Mouse (Mus musculus) kidney, postnatal 36 days (tissue): ENCODE results near the gene Mfsd12.

Source experiments
- DNase-seq, 2 experiments: peaks; one replicate each; pipeline ENCODE4 v3.0.0; 2021 to 2022; ENCODE audit warnings: mixed read lengths in 2 of 2

Mfsd12 gene

DNA sequence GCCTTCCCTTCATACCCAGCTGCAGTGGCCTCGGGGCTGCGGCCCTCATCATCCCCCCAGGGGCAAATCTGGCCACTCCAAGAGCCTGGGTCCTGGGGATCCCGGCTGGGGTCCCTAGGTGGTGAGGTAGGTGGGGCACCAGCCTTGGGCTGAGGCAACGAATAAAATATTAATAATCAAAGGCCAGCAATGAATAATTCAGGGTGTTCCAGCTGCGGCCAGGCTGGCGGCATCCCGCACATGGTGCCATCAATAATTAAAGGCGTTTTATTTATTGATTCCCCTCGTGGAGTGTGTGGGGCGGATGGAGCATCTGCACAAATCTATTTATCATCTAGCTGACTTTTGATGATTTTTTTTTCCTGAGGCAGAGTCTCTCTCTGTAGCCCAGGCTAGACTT is 46.2 kb downstream of the Mfsd12 start:
- DNase-seq, result no peak

DNA sequence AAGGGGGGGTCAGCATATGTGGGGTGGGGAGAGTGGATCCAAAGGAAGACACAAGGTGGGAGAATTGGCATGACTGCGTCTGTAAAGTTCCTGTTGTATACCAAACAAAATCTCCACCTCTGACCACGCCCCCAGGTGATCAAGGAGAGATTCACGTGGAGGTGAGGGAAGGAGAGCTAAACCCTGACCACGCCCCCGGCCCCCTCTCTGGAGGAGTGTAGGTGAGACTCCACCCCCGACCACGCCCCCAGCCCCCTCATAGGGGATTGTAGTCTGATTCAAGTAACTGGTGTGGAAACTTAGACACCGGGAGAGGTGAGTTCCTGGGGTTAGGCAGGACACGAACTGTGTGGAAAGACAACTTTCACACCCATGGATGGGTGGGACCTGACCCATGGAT is 46.8 kb downstream of the Mfsd12 start:
- no peak for DNase-seq

DNA sequence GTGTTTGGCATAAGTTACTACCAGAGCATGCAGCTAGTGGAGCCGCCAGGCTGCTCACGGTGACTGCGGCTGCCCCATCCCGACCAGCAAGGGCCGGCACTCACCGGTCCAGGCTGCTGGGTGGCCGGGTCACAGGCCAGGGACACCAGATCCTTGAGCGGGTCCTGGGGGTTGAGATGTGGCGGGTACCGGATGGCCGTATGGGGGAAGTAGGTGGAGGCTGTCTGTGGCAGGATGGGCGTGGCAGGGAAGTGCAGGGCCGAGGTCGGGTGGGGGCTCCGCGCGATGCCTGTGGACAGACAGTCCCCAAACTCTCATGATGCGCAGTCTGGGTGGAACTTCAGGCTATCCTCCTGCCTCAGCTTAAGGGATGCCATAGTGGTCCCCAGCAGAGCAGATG is 47.4 kb downstream of the Mfsd12 start:
- peak; percentile 58 to 66 for DNase-seq

DNA sequence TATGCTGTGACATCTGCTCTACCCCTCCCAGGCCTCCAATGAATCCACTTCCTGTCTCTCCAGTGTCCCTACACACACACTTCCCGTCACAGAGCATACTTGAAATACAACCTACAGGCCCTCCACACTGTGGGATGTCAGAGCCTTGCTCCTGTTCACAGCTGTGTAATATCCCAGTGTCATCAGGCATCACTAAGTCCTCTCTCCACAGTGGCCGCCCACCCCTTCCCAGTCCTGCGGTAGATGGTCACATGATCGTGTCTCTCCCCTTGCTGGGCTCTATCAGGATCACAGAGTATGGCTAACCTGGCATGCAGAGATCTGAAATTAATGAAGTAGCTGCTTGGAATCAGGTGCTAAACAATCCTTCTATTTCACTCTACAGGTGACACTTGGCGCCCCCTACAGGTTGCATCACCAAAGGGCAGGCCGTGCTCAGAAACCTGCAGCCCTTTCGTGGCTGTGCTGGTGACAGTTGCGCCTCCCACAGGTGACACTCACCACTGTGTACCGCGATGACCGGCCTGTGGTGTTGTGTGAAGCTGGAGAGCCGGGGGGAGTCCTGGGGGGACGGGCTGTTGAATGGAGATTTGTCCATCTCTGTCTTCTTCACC is 48.4 kb downstream of the Mfsd12 start:
- DNase-seq, result peak; percentile 64 to 85

DNA sequence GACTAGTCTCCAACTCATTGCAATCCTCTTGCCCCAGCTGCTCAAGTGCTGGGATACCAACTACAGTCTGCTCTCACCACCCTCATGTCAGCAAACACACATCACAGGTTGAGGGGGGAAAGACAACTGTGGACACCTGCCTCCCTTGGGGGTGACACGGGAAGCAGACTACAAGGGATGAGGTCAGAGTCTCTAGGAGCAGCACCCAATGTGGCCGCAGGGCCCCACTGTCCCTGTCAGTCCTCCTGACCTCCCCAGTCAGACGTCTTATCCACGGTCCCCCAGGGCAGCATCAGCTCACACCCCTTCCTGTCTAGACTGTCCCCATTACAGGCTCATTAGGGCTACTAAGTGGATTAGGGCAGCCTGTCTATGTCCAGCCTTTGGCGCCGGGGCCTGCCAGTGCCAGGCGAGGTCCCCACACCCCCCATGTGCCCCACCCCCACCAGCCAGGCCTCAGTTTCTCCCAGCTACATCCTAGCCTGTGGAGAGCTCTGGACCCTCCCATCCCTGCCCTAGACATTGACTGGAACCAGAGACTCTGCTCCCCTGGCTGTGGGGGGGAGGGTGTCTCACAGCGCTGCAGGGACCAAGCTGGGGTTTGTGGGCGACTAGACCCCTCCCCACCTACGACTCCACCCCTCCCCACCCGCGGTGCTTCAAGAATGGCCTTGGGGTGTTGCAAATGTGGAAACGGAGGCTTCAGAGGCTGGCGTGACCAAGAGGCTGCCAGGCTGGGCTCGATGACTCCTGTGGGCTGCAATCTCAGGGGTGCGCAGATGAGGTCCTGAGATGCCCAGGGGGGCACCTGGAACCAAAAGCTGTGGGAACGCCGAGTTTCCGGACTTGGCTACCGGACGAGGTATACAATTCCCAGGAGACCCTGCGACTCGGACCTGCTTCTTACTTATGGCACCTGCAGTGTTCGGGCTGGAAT is 49.5 kb downstream of the Mfsd12 start:
- no peak for DNase-seq

DNA sequence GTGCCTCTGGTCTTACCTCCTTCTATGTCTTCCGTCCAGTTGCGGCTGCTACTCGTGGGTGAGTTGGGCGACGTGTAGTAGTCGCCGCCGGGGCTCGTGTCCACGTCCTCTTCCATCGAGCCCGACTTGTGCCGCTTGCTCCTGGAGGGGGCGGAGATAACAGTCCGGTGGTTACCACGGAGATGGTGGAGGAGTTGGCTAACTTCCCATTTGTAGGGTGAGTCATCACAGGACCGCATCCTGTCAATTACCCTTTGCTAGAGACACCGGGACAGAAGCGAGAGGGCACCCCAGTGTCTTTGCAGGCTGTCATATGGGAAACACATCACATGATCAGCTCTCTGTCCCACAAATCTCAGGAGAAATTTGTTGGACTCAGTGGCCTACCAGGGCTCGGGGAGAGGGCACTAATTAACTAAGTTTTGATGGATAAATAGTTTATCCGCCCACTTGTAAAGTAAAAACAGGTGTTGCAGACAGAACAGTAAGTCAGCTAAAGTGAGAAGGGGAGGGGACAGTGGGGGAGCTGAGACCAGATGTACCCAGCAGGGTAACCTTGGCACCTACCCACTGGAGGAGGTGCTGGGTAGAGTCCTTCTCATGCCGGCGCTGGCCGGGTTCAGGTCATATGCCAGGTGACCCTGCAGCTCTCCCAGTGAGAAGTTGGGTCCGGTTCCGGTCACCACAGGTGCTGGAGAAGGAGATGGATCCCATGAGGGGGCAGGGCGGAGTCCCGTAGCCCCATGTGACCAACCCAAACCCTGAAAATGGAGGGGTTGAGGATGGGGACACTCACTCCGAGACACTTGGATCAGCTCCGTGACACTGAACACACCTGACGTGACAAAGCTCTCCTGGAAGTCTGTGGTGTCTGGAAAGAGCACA is 50.5 kb downstream of the Mfsd12 start:
- DNase-seq, result peak; percentile 86 to 95

DNA sequence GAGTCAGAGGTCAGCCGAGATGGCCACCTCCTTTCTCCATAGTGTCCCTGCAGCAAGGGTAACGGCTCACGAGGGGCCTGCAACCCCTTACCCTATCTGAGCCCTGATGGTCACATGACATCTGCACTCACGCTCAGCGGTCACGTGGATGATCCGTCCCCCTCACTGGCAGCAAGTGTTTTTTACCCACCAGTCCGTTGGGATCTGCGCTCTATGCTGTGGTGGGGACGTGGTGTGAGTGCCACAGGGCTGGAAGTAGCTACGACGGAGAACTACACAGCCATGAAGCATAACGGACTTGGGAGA is 51.1 kb downstream of the Mfsd12 start:
- no peak for DNase-seq

DNA sequence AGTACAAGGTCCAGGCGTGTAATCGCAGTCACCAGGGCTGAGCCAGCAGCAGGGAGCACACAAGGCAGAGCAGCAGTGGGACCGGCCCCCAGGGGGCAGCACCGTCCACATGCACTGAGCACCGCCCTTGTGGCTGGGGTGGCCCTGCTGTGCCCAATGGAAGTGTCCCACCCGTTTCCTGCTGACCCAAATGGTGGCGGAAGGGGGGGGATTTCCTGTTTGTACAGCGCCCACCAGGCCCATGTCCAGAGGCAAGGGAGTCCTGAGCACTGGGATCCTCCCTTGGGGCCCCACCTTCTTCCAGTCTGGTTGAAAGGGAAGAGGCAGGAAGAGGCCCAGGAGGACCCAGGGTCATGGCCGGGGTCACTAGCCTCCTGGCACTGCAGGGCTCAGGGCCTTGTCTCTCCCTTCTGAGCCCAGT is 51.6 kb downstream of the Mfsd12 start:
- peak; percentile 96 to 98 for DNase-seq

DNA sequence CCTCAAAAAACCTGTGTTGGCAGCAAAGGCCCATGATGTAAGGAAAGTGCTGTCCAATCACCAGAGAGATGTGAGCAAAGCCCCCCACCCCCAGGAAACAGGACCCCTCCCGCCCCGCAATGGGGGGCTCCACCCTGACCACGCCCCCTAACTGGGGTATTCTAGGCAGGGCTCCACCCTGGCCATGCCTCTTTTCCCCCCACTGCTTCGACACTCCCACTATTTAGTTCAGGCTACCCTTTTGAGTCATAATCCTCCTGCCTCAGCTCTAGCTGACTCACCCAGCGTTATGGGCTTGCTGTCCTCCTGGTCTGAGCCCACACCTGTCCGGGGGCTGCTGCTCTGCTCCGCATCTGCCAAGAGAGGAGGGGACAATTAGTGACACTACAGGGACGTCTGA is 52.0 kb downstream of the Mfsd12 start:
- no peak for DNase-seq

DNA sequence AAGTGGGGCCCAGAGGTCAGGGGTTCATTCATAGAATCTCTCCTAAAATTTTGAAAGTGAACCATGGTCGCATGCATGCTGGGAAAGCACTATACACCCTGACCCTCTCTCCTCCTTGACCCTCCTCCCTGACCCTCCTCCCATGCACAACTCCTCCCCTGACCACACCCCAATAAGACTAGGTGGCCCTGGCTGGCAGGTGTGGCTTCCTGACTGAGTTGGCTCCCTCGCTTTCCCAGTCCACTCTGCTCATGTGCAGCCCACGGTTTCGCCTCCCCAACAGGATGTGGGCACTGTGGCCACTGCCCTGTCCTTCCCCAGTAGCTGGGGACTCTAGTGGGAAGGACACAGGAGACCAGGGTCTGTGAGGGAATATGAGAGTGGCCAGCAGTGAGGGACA is 53.1 kb downstream of the Mfsd12 start:
- peak; percentile 59 to 63 for DNase-seq

DNA sequence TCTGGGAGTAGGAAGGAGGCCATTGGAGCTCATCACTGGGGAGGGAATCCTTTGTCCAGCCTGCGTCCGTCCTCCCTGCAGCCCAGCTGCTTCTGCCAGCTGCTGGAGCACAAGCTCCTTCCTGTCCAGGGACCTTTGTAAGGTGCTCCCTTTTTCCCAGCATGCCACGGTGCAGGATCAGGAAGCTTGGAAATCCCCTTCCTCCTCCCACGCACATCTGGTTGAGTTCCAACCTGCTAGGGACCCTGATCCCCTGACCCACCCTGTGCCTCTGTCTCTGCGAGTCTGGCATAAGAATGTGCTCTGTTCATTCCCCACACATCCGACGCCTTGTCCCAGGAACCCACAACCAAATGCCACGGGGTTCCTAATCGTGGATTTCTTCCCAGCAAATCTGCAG is 53.7 kb downstream of the Mfsd12 start:
- peak; percentile 66 to 69 for DNase-seq

DNA sequence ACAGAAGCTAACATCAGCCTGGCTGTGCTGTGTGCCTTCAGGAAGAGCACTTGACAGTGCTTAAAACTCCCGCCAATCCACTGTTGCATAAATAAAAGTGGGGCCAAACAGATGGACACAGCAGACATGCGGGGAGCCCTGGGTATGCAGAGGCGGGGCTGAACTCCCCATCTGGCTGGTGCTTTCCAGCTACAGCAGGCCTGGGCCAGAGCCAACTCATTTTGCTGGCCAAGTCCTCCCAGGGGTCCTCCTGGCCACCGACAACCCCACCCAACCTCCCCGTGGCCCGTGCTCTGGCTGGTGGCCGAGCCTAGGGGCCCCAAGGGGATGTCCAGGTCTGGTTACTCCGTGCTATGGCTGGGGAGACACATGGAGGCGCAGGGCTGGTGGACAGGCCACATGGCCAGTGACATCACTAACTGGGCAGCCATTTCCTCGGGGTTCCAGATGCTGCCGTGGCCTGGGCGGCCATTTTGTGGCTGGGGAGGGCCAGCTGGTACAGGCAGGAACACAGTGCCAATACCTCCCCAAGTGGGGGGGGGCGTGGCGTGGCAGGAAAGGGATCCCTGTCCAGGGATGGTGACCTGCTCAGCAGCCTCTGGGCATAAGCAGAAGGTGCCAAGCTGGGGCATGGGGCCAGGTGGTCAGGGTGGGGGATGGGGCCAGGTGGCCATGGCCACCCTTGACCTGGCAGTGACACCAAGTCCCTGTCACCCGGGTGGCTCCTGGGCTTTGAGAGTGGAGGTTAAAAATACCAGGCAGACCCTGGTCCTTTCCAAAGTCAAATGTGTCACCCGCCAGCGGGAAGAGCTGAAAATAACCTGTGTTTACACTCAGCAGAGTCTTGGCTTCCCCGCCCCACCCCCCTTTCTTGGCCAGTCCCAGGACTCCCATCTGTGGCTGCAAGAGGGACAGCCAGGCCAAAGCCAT is 54.4 kb downstream of the Mfsd12 start:
- peak; percentile 90 to 92 for DNase-seq

DNA sequence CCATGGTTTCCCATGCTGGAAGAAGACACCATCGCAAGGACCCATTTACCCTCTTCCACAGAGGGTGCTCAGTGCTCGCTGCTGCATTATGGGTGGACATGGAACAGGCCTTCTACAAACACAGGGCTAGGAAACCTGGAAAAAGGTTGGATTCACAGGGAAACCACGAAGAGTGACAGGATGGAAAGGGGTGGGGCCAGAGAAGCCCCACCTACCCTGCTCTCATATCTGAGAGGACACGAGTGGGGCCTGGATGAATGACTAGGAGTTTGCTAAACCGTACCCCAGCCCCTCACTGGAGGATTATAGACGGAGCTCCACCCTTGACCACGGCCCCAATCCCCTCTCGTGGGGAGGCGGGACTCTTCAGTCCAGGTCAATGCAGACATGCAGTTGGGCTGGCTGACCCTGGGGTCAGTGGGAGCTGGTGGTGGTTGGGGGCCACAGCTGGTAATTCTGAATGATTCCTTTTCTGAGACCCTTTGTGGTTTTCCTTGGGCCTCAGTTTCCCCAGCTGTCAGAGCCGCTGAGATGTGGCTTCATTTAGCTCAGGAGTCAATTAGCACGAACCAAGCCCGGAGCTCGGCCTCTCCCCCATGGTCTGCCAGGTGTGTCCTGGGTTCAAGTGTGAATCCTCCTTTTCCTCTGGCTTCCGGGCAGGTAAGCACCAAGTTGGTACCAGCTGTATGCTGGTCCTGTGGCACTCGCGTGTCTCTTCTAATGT is 55.5 kb downstream of the Mfsd12 start:
- no peak for DNase-seq

DNA sequence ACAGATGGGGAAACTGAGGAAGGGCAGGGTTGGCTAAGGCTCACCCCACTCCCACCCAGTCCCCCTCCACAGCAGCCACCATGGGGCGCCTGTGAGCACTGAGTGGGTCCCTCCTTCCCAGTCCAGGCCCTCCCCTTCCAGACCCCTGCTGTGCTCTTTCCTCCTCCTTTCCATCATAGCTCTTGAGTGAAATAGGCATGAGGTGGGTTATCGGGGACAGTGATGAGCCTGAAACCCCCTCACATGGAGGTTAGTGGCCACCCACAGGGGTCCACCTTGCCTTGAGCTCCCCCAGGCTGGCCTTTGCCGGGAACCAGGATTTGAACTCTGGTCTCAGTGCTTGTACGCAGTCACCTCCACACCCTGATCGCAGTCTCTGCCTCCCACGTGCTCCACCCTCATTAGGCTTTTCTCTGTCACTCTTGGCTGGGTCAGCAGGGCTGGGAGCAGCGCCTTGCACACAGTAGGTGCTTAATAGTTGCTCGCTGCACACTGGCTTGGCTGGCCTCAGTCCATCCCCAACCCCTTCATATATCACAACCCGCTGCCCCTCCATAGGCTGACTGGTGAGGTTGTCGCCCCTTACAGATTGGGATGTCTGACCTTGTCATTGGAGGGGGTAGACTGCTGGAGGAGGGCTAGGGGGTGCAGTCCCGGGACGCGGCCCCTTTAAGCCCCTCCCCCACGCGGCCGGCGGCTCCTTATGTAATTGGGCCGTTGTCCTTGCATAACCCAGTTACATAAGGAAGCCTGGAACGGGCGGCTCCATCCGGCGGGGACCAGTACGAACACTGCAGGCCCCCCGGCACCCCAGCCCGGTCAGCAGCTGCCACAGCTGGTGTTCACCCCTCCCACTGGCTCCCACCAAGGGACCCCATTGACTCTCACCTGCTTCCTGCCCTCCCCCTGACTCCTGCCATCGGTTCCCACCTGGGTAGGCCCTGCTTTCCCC is 56.3 kb downstream of the Mfsd12 start:
- DNase-seq, result peak; percentile 94 to 95

DNA sequence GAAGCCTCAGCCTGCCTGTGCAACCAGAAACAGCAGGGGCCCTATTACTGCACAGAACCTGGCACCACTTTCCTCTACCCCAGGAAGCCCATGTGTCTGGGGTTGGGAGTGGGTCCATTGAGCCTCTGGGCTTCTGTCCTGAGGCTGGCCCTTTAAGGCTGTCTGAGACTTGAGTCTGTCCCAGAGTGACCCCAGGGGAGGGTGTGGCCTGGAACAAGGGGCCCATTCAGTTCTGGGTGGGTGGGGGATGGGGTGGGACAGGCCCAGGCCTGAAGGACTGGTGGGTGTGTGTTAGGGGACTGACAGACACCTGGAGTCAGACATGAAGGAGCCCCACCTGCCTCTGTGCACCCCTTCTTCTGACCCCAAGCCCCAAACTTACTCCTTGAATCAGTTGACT is 57.4 kb downstream of the Mfsd12 start:
- peak; percentile 81 to 83 for DNase-seq

DNA sequence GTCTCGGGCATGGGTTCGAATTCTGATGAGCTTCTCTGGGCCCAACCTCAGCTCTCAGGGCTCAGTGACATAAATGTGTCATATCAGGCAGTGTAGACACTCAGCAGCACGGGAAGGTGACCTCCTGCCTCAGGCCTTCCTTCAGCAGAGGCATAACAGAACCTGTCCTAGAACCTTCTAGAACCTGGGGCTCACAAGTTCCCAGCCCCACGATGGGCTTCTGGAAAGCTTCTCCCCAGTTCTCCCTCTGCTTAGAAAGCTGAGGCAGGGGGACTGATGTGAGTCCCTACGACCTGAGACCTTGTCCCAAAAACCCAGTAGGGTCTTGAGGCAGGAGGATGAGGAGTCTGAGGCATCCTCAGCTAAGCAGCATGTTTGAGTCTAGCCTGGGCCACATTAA is 57.9 kb downstream of the Mfsd12 start:
- no peak for DNase-seq
